Mouse (Mus musculus): ENCODE measurements at regions not wholly inside any gene's neighbourhood (a gene's known extent, or its start where the extent isn't known, plus 50 kb on each side); places are given as distances from the start of the nearest gene placed in this dataset.

GRCm38 (mm10) chr12:68584786-68585523 lies 574.0 kb downstream of the Rps29 start:
- ATAC-seq (ENCODE audit: insufficient number of reproducible peaks, low FRiP score, low TSS enrichment) = no peak

- ATAC-seq (ENCODE audit: insufficient number of reproducible peaks, low FRiP score, low TSS enrichment) = no peak
These were observed 579.1 kb downstream of the Rps29 start for GRCm38 (mm10) chr12:68579909-68580308.

DNA sequence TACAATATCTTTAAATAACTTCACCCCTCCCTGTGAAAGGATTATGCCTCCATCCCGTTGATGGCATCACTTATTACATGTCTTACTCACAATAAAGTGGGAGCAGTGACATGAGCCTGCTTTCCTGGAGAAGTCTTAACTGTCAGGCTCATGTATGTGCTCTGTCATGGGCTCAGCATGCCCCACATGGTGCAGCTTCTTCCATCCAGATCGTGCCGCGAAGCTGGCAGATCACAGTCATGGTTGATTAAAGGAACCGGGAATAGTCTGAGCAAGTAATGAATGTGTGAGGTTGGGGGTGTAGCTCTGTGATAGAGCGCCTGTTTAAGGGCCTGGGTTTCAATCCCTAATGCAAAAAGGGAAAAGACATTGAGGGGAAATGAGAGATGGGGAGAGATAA lies 581.5 kb downstream of the Rps29 start:
- no peak for ATAC-seq (ENCODE audit: insufficient number of reproducible peaks, low FRiP score, low TSS enrichment)

- no peak for ATAC-seq (ENCODE audit: insufficient number of reproducible peaks, low FRiP score, low TSS enrichment)
These were observed 582.1 kb downstream of the Rps29 start for GRCm38 (mm10) chr12:68576855-68577254.

DNA sequence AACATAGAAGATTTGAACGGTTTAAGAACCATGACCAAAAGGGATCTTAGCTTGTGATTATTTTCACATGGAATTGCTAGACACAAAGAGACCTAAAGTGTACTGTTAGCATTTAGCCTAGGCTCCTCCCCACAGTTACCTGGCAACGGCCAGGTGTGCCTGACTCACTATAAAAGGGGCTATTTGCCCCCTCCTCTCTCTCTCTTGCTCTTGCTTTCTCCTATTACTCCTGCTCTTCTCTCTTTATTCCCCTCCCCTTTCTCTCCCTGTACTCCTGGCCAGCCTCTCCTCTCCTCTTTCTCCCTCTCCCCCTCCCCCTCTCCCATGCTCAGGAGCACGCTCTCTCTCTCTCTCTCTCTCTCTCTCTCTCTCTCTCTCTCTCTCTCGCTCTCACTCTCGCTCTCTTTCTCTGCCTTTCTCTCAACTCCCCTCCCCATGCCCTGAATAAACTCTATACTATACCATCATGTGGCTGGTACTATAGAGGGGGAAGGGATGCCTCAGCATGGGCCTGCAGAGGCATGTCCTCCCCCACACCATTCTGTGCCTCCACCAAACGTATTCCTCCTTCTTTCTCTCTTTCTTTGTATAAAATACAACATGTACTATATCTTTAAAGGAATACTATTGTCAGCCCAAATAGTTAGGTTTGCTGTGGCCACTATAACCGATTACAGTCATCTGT lies 603.9 kb downstream of the Rps29 start:
- no peak for ATAC-seq (ENCODE audit: insufficient number of reproducible peaks, low FRiP score, low TSS enrichment)

DNA sequence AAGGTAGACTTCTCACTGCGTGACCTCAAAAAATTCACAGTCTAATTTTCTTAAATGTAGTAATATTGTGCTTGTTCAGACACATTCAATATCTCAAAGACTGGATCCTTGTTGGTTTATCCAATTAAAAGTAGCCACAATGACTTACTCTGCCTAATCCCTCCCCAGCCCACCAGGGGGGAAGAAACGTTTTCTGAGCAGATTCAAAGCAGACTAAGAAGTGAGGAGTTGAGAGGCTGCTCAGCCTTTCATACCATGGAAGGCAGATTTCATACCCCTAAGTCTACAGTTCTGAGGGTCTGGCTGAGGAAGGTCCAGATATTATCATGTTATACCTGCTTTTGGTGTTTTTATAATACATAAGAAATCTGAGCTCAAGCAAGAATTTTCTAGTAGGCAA lies 604.7 kb downstream of the Rps29 start:
- ATAC-seq (ENCODE audit: insufficient number of reproducible peaks, low FRiP score, low TSS enrichment) = no peak

- no peak for ATAC-seq (ENCODE audit: insufficient number of reproducible peaks, low FRiP score, low TSS enrichment)
These were observed 617.2 kb downstream of the Rps29 start for GRCm38 (mm10) chr12:68541811-68542210.

- ATAC-seq (ENCODE audit: insufficient number of reproducible peaks, low FRiP score, low TSS enrichment) = no peak
These were observed 658.2 kb downstream of the Rps29 start for GRCm38 (mm10) chr12:68500794-68501193.

DNA sequence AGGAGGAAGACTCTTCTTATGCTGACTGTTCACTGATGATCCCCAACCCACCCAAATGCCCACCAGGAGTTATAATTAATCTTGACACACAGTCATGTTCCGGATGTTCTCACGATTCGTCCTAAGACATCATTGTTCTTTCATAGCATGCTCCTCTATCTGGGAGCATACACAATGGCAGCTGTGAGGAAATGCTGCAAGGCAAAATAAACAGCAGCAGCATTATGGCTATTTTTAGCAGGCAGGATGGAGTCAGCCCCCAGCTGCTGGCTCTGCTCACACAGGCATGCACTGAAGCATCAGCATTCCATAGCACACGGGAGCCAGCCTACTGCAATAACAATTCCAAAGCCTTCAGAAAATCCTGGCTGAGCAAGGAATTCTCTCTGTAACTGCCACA lies 696.0 kb downstream of the Rps29 start:
- no peak for ATAC-seq (ENCODE audit: insufficient number of reproducible peaks, low FRiP score, low TSS enrichment)

GRCm38 (mm10) chr12:68458196-68458595 lies 700.8 kb downstream of the Rps29 start:
- ATAC-seq (ENCODE audit: insufficient number of reproducible peaks, low FRiP score, low TSS enrichment) = no peak

DNA sequence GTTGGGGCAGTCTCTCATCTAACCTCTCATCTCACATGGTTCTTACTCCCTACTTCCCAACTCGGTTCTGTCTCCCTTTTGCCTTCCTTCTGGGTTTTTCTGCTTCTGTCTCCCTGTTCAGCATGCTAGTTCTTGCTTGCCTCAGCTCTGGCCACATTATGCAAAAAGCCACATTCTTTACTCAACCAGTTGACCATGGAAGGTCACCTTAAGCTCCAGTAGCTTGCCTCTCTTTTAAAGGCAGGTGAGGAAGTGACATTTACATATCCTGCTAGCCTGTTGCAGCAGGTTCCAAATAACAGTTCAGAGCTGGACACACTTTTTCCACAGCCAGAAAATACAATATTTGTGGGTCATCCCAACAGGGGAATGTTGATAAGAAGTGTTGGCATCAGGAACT lies 732.4 kb downstream of the Rps29 start:
- no peak for ATAC-seq (ENCODE audit: insufficient number of reproducible peaks, low FRiP score, low TSS enrichment)

DNA sequence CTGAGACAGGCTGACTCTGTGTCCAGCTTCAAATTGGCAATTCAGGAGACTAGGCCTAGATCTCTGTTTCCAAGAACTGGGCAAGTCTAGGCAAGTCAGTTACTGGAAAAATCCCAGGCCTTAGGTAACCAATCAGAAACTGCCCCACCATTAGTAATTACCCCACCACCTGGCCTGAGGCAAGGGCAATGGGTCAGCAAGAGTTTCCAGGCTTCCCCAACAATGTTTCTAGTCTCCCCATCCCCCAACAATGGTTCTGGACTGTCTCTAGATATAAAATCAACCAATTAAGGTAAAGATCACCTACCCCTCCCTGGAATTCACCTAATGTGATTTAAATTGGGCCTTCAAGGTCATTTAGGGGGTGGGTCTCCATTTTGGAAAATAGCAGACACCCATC lies 734.0 kb downstream of the Rps29 start:
- no peak for ATAC-seq (ENCODE audit: insufficient number of reproducible peaks, low FRiP score, low TSS enrichment)

All from cerebellum, adult (tissue).